Mouse (Mus musculus) large intestine, adult 2 months (tissue): ENCODE data around the gene Adgrl2. TPM values are rescaled to one million over a fixed set of nuclear protein-coding genes. Genes with fewer than 3 reads are reported as not detected.

Experiments used
- DNase-seq: peaks from one replicate; pipeline ENCODE4 v3.0.0-alpha.2; 2012; ENCODE audit warnings: low read depth, low spot score
- WGBS: fragments of 180-500 bp; shearing (Covaris S2); methylation state at CpG from one replicate; pipeline ENCODE4 v1.1.7; 2018; 5-methylcytosine and 5-hydroxymethylcytosine counted together
- polyA plus RNA-seq: library from polyadenylated mRNA; depleted of rRNA; stranded (reverse); fragments of >200 nt; gene quantifications from 2 replicates; pipeline ENCODE4 v1.2.3, GENCODE M21; 2012

Adgrl2 gene
- polyA plus RNA-seq, 1 experiment: 6.0 TPM

- WGBS: 80% methylated on average over 13 of the region's 13 CpGs
- DNase-seq: no peak
These were observed 94.8 kb downstream of the Adgrl2 start for GRCm38 (mm10) chr3:148895396-148896109.

GRCm38 (mm10) chr3:148894867-148895266 lies 95.5 kb downstream of the Adgrl2 start:
- WGBS: 84% methylated on average over 8 of the region's 8 CpGs
- DNase-seq: no peak

- no peak for DNase-seq
- 94% methylated on average over 5 of the region's 5 CpGs for WGBS
These were observed 102.5 kb downstream of the Adgrl2 start for GRCm38 (mm10) chr3:148887902-148888301.

- DNase-seq: no peak
- WGBS: 75% methylated on average over 4 of the region's 4 CpGs
These were observed 103.4 kb downstream of the Adgrl2 start for GRCm38 (mm10) chr3:148886956-148887355.

GRCm38 (mm10) chr3:148885980-148886668 lies 104.2 kb downstream of the Adgrl2 start:
- 79% methylated on average over 8 of the region's 8 CpGs for WGBS
- no peak for DNase-seq

- no peak for DNase-seq
- 78% methylated on average over 4 of the region's 4 CpGs for WGBS
These were observed 105.2 kb downstream of the Adgrl2 start for GRCm38 (mm10) chr3:148885184-148885583.

GRCm38 (mm10) chr3:148881431-148881830 lies 108.9 kb downstream of the Adgrl2 start:
- 76% methylated on average over 5 of the region's 5 CpGs for WGBS
- DNase-seq: no peak

- no peak for DNase-seq
- WGBS: 68% methylated on average over 5 of the region's 5 CpGs
These were observed 117.8 kb downstream of the Adgrl2 start for GRCm38 (mm10) chr3:148872563-148872962.

GRCm38 (mm10) chr3:148871792-148872464 lies 118.4 kb downstream of the Adgrl2 start:
- 85% methylated on average over 5 of the region's 5 CpGs for WGBS
- no peak for DNase-seq

- no peak for DNase-seq
- WGBS: 59% methylated on average over 8 of the region's 8 CpGs
These were observed 122.7 kb downstream of the Adgrl2 start for GRCm38 (mm10) chr3:148867618-148868017.

- DNase-seq: no peak
- WGBS: 91% methylated on average over 5 of the region's 5 CpGs
These were observed 123.7 kb downstream of the Adgrl2 start for GRCm38 (mm10) chr3:148866633-148867032.

GRCm38 (mm10) chr3:148866053-148866452 lies 124.3 kb downstream of the Adgrl2 start:
- DNase-seq: no peak
- WGBS: 91% methylated on average over 7 of the region's 7 CpGs

GRCm38 (mm10) chr3:148865234-148865633 lies 125.1 kb downstream of the Adgrl2 start:
- no peak for DNase-seq
- 67% methylated on average over 7 of the region's 7 CpGs for WGBS

GRCm38 (mm10) chr3:148861860-148862259 lies 128.5 kb downstream of the Adgrl2 start:
- peak; percentile 10 for DNase-seq
- 26% methylated on average over 7 of the region's 7 CpGs for WGBS

- WGBS: 73% methylated on average over 12 of the region's 12 CpGs
These were observed 135.9 kb downstream of the Adgrl2 start for GRCm38 (mm10) chr3:148854306-148854910.

GRCm38 (mm10) chr3:148853372-148853771 lies 137.0 kb downstream of the Adgrl2 start:
- WGBS: 65% methylated on average over 8 of the region's 8 CpGs
- DNase-seq: no peak

More at GRCm38 (mm10) chr3:148854306-148854910, 135.9 kb downstream of the Adgrl2 start:
- DNase-seq: no peak

- DNase-seq: no peak
- 83% methylated on average over 12 of the region's 12 CpGs for WGBS
These were observed 137.8 kb downstream of the Adgrl2 start for GRCm38 (mm10) chr3:148852556-148852955.

GRCm38 (mm10) chr3:148850821-148851220 lies 139.5 kb downstream of the Adgrl2 start:
- DNase-seq: no peak
- 91% methylated on average over 4 of the region's 4 CpGs for WGBS

GRCm38 (mm10) chr3:148848366-148848765 lies 142.0 kb downstream of the Adgrl2 start:
- DNase-seq: no peak
- 83% methylated on average over 2 of the region's 2 CpGs for WGBS

- WGBS: 88% methylated on average over 6 of the region's 6 CpGs
- DNase-seq: no peak
These were observed 146.2 kb downstream of the Adgrl2 start for GRCm38 (mm10) chr3:148844182-148844581.
